Mouse (Mus musculus): Measurements from ENCODE around the gene Mvb12a. TPM values are rescaled to one million over a fixed set of nuclear protein-coding genes. Genes with fewer than 3 reads are reported as not detected.
A peak's percentile ranks its signal among the peaks of the same experiment; 100 is the strongest.

Mvb12a gene
- polyA plus RNA-seq, 1 experiment from 2014 or later = 133 TPM

GRCm38 (mm10) chr8:71534263-71534810 is 8.4 kb upstream of the Mvb12a start:
- Histone ChIP-seq H3K27ac (ENCODE audit: low read depth, low read length) (no peak overlapping the region), H3K36me3 (ENCODE audit: control insufficient read depth, insufficient read depth) (no peaks in the 10 kb centered on the region), H3K4me3 (ENCODE audit: low read depth, low read length) (no peak overlapping the region), H3K4me1 (replicated peaks; ENCODE audit: control insufficient read depth, insufficient read depth, low read length) (0 out of 2 replicates have a peak, but pooled peaks cover 3% of the 10 kb centered on the region), H3K9ac (ENCODE audit: low read depth, low read length) (no peak overlapping the region), H3K4me2 (replicated peaks; ENCODE audit: low read depth) (no peak overlapping the region), H3K9me3 (ENCODE audit: control insufficient read depth) (no peaks in the 10 kb centered on the region), H3K27me3 (replicated peaks; ENCODE audit: control insufficient read depth, insufficient read depth, low read length) (no peaks in the 10 kb centered on the region)
- ATAC-seq = no peak
- WGBS = 48% methylated on average over 3 of the region's 3 CpGs
- peak; percentile 45 for TF ChIP-seq CTCF (IDR thresholded peaks at IDR 0.05; ENCODE audit: low read depth)

GRCm38 (mm10) chr8:71535663-71536062 is 7.1 kb upstream of the Mvb12a start:
- H3K9ac ChIP-seq (ENCODE audit: low read depth, low read length) = no peak overlapping the region
- H3K4me2 ChIP-seq (replicated peaks; ENCODE audit: low read depth) = peak overlapping the region; percentile 77

GRCm38 (mm10) chr8:71537028-71537867 is 5.5 kb upstream of the Mvb12a start, which contains the start of gene Bst2:
Gene Bst2, minus strand, starts transcription at chr8:71537456.
- 3% methylated on average over 37 of the region's 37 CpGs for WGBS
- Histone ChIP-seq H3K4me2 (replicated peaks; ENCODE audit: low read depth) (peak within 1 kb of the TSS; percentile 77), H3K9me3 (ENCODE audit: control insufficient read depth) (no peaks in the 10 kb centered on the region), H3K27ac (ENCODE audit: low read depth, low read length) (peak within 1 kb of the TSS; percentile 93), H3K36me3 (ENCODE audit: control insufficient read depth, insufficient read depth) (no peaks in the 10 kb centered on the region), H3K9ac (ENCODE audit: low read depth, low read length) (peak within 1 kb of the TSS; percentile 67), H3K27me3 (replicated peaks; ENCODE audit: control insufficient read depth, insufficient read depth, low read length) (no peaks in the 10 kb centered on the region), H3K4me1 (replicated peaks; ENCODE audit: control insufficient read depth, insufficient read depth, low read length) (0 out of 2 replicates have a peak, but pooled peaks cover 3% of the 10 kb centered on the region), H3K4me3 (ENCODE audit: low read depth, low read length) (peak within 1 kb of the TSS; percentile 58)
- ATAC-seq = peak; percentile 83
- TF ChIP-seq CTCF (IDR thresholded peaks at IDR 0.05; ENCODE audit: low read depth) = peak; percentile 50

More at GRCm38 (mm10) chr8:71535663-71536062, 7.1 kb upstream of the Mvb12a start:
- TF ChIP-seq CTCF (IDR thresholded peaks at IDR 0.05; ENCODE audit: low read depth) = no peak
- WGBS = 69% methylated on average over 5 of the region's 5 CpGs
- no peak for ATAC-seq
- no peak overlapping the region for H3K4me3 ChIP-seq (ENCODE audit: low read depth, low read length)
- 0 out of 2 replicates have a peak, but pooled peaks cover 3% of the 10 kb centered on the region for H3K4me1 ChIP-seq (replicated peaks; ENCODE audit: control insufficient read depth, insufficient read depth, low read length)
- H3K9me3 ChIP-seq (ENCODE audit: control insufficient read depth) = no peaks in the 10 kb centered on the region
- no peak overlapping the region for H3K27ac ChIP-seq (ENCODE audit: low read depth, low read length)
- H3K27me3 ChIP-seq (replicated peaks; ENCODE audit: control insufficient read depth, insufficient read depth, low read length) = no peaks in the 10 kb centered on the region
- H3K36me3 ChIP-seq (ENCODE audit: control insufficient read depth, insufficient read depth) = no peaks in the 10 kb centered on the region

- 0 out of 2 replicates have a peak, but pooled peaks cover 2% of the 10 kb centered on the region for H3K4me1 ChIP-seq (replicated peaks; ENCODE audit: control insufficient read depth, insufficient read depth, low read length)
- H3K9ac ChIP-seq (ENCODE audit: low read depth, low read length) = no peak overlapping the region
- ATAC-seq = no peak
- peak overlapping the region; percentile 87 for H3K4me3 ChIP-seq (ENCODE audit: low read depth, low read length)
- no peak overlapping the region for H3K27ac ChIP-seq (ENCODE audit: low read depth, low read length)
- TF ChIP-seq CTCF (IDR thresholded peaks at IDR 0.05; ENCODE audit: low read depth) = no peak
- H3K36me3 ChIP-seq (ENCODE audit: control insufficient read depth, insufficient read depth) = peaks cover 28% of the 10 kb centered on the region; the same call in 1 of the 2 replicates
- H3K9me3 ChIP-seq (ENCODE audit: control insufficient read depth) = no peaks in the 10 kb centered on the region
- WGBS = 81% methylated on average over 9 of the region's 9 CpGs
- no peaks in the 10 kb centered on the region for H3K27me3 ChIP-seq (replicated peaks; ENCODE audit: control insufficient read depth, insufficient read depth, low read length)
- peak overlapping the region; percentile 92 for H3K4me2 ChIP-seq (replicated peaks; ENCODE audit: low read depth)
Measured at GRCm38 (mm10) chr8:71543755-71544154, 1.0 kb downstream of the Mvb12a start.

- no peak overlapping the region for H3K4me2 ChIP-seq (replicated peaks; ENCODE audit: low read depth)
Measured at GRCm38 (mm10) chr8:71545053-71545452, 2.3 kb downstream of the Mvb12a start.

GRCm38 (mm10) chr8:71547590-71547989 is 4.9 kb downstream of the Mvb12a start:
- TF ChIP-seq CTCF (IDR thresholded peaks at IDR 0.05; ENCODE audit: low read depth) = no peak
- no peaks in the 10 kb centered on the region for H3K27me3 ChIP-seq (replicated peaks; ENCODE audit: control insufficient read depth, insufficient read depth, low read length)
- H3K4me1 ChIP-seq (replicated peaks; ENCODE audit: control insufficient read depth, insufficient read depth, low read length) = 0 out of 2 replicates have a peak, but pooled peaks cover 2% of the 10 kb centered on the region
- no peak overlapping the region for H3K27ac ChIP-seq (ENCODE audit: low read depth, low read length)
- H3K9ac ChIP-seq (ENCODE audit: low read depth, low read length) = no peak overlapping the region
- H3K4me2 ChIP-seq (replicated peaks; ENCODE audit: low read depth) = no peak overlapping the region
- WGBS = 85% methylated on average over 7 of the region's 7 CpGs
- no peak for ATAC-seq
- peaks cover 34% of the 10 kb centered on the region; the same call in 1 of the 2 replicates for H3K36me3 ChIP-seq (ENCODE audit: control insufficient read depth, insufficient read depth)
- no peak overlapping the region for H3K4me3 ChIP-seq (ENCODE audit: low read depth, low read length)
- H3K9me3 ChIP-seq (ENCODE audit: control insufficient read depth) = no peaks in the 10 kb centered on the region

More at GRCm38 (mm10) chr8:71545053-71545452, 2.3 kb downstream of the Mvb12a start:
- no peaks in the 10 kb centered on the region for H3K27me3 ChIP-seq (replicated peaks; ENCODE audit: control insufficient read depth, insufficient read depth, low read length)
- H3K9ac ChIP-seq (ENCODE audit: low read depth, low read length) = no peak overlapping the region
- H3K36me3 ChIP-seq (ENCODE audit: control insufficient read depth, insufficient read depth) = peaks cover 34% of the 10 kb centered on the region; the same call in 1 of the 2 replicates
- H3K4me1 ChIP-seq (replicated peaks; ENCODE audit: control insufficient read depth, insufficient read depth, low read length) = 0 out of 2 replicates have a peak, but pooled peaks cover 2% of the 10 kb centered on the region
- WGBS = 89% methylated on average over 11 of the region's 11 CpGs
- no peak for TF ChIP-seq CTCF (IDR thresholded peaks at IDR 0.05; ENCODE audit: low read depth)
- no peaks in the 10 kb centered on the region for H3K9me3 ChIP-seq (ENCODE audit: control insufficient read depth)
- no peak overlapping the region for H3K4me3 ChIP-seq (ENCODE audit: low read depth, low read length)
- no peak for ATAC-seq
- no peak overlapping the region for H3K27ac ChIP-seq (ENCODE audit: low read depth, low read length)
